Mouse (Mus musculus): ENCODE measurements at regions not wholly inside any gene's neighbourhood (a gene's known extent, or its start where the extent isn't known, plus 50 kb on each side); places are given as distances from the start of the nearest gene placed in this dataset.

DNA sequence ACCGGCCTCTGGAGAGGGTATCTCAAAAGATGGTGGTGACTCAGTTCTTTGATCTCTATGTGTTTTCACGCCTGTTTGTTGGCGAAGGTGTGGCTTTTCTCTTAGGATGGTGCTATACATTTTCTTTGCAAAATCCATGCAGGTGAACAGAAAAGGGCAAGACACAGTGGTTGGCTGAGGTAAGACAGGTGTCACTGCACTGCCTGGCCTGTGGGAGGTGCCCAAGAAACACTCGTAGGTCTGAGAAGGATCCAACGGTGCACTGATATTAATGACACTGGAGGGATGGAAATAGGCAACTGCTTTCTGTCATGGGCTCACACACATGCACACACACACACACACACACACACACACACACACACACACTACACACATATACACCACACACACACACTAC lies 283.1 kb downstream of the Vrk1 start:
- TF ChIP-seq EP300 (IDR thresholded peaks at IDR 0.05; ENCODE audit: low read depth) (no peak), CTCF (IDR thresholded peaks at IDR 0.05; ENCODE audit: low read depth) (no peak)

All from liver, postnatal 0 days (tissue).